Mouse (Mus musculus) erythroblast, embryonic 14.5 days (primary cell): ENCODE results near the gene Sars.

ENCODE experiments used
- GATA1 ChIP-seq: IDR thresholded peaks from 2 replicates; pipeline ENCODE4 v1.6.1; 2012; ENCODE audit warnings: low read length, inconsistent platforms, mixed read lengths
- TAL1 ChIP-seq: IDR thresholded peaks from 3 replicates; pipeline ENCODE4 v1.6.1; 2012; ENCODE audit warnings: low read length, inconsistent platforms, mixed read lengths

- TF ChIP-seq TAL1 (no peak), GATA1 (no peak)
Observed at GRCm38 (mm10) chr3:108423844-108424801, 20.9 kb downstream of the Sars start.
